Mouse (Mus musculus) testis, adult 2 months (tissue): ENCODE measurements around the gene Ppp4c.

ENCODE experiments used
- CTCF ChIP-seq: fragments of 200-500 bp; IDR thresholded peaks from 2 replicates; pipeline ENCODE4 v1.5.1; 2012; ENCODE audit warnings: low read depth, mild to moderate bottlenecking, inconsistent platforms, low read length, moderate library complexity; ENCODE audit not compliant: control insufficient read depth, insufficient read depth, insufficient replicate concordance
- POLR2A ChIP-seq: fragments of 200-500 bp; IDR thresholded peaks from 2 replicates; pipeline ENCODE4 v1.6.1; 2012; ENCODE audit warnings: low read depth, mild to moderate bottlenecking, inconsistent platforms, low read length, moderate library complexity; ENCODE audit not compliant: control insufficient read depth

GRCm38 (mm10) chr7:126822741-126823140 is 30.4 kb upstream of the Ppp4c start:
- TF ChIP-seq POLR2A, result no peak
- TF ChIP-seq CTCF, result no peak
